Mouse (Mus musculus) CH12.LX (cell line): ENCODE measurements around the gene Nup210. TPM values are rescaled to one million over a fixed set of nuclear protein-coding genes. Genes with fewer than 3 reads are reported as not detected.

Experiments used
- DNase-seq: peaks from one replicate; pipeline ENCODE4 v3.0.0-alpha.2; 2013; ENCODE audit errors: extremely low read depth
- H3K27ac ChIP-seq: 2 replicates; pipeline ENCODE4 v1.5.1; 2012; ENCODE audit warnings: low read depth, mild to moderate bottlenecking, control low read depth, moderate library complexity; ENCODE audit not compliant: insufficient read depth
- H3K27me3 ChIP-seq: replicated peaks from 2 replicates; pipeline ENCODE3; 2012; ENCODE audit warnings: inconsistent platforms
- H3K36me3 ChIP-seq, 2 experiments: replicated peaks in 1 of 2; 2 replicates each; pipeline versions ENCODE3 to v1.6.1; 2012; ENCODE audit warnings: inconsistent platforms in 1 of 2, low read length in 1 of 2, mild to moderate bottlenecking in 1 of 2, mixed read lengths in 1 of 2, moderate library complexity in 1 of 2; ENCODE audit not compliant: control insufficient read depth in 1 of 2, insufficient read depth in 1 of 2
- H3K4me1 ChIP-seq, 2 experiments: 2 replicates each; pipeline ENCODE4 v1.6.1; 2012; ENCODE audit warnings: inconsistent platforms in 1 of 2, moderate library complexity in 1 of 2; ENCODE audit not compliant: insufficient read depth in 2 of 2, control insufficient read depth in 1 of 2
- H3K4me2 ChIP-seq: 2 replicates; pipeline ENCODE4 v1.6.1; 2012; ENCODE audit warnings: low read depth, mild to moderate bottlenecking, control low read depth; ENCODE audit not compliant: poor library complexity, insufficient read depth, severe bottlenecking
- H3K4me3 ChIP-seq, 3 experiments: fragments of 150-350 bp in 1 of 3; sonication (generic) in 1 of 3; replicated peaks in 1 of 3; 2 replicates each; pipeline versions ENCODE3 to v1.5.1; 2011 to 2012; ENCODE audit warnings: low read depth in 2 of 3, low read length in 2 of 3, mild to moderate bottlenecking in 2 of 3, moderate library complexity in 2 of 3, control low read depth in 1 of 3, improper control_type of control experiment in 1 of 3, inconsistent platforms in 1 of 3, mixed read lengths in 1 of 3; ENCODE audit not compliant: poor library complexity in 1 of 3
- H3K79me2 ChIP-seq: replicated peaks from 2 replicates; pipeline ENCODE4 v1.6.1; 2012; ENCODE audit warnings: mild to moderate bottlenecking, moderate library complexity; ENCODE audit not compliant: control insufficient read depth, poor library complexity, insufficient read depth, severe bottlenecking; ENCODE audit errors: extremely low read depth
- H3K9ac ChIP-seq: 2 replicates; pipeline ENCODE4 v1.6.1; 2012; ENCODE audit warnings: low read depth, mild to moderate bottlenecking, control low read depth, moderate library complexity; ENCODE audit not compliant: insufficient read depth
- H3K9me3 ChIP-seq: replicated peaks from 2 replicates; pipeline ENCODE3; 2012; ENCODE audit warnings: low read length, inconsistent platforms, mixed read lengths
- BHLHE40 ChIP-seq: IDR thresholded peaks from 2 replicates; pipeline ENCODE4 v1.6.1; 2011; ENCODE audit warnings: mild to moderate bottlenecking, low read depth, low read length, improper control_type of control experiment
- CHD1 ChIP-seq: IDR thresholded peaks from 2 replicates; pipeline ENCODE4 v1.6.1; 2012; ENCODE audit warnings: low read depth, low read length, improper control_type of control experiment, inconsistent platforms
- CHD2 ChIP-seq: IDR thresholded peaks from 2 replicates; pipeline ENCODE4 v1.6.1; 2011; ENCODE audit warnings: low read length, improper control_type of control experiment
- CTCF ChIP-seq, 2 experiments: IDR thresholded peaks in 1 of 2; conservative IDR thresholded peaks in 1 of 2; 2 replicates each; pipeline ENCODE4 v1.5.1; 2011 to 2012; ENCODE audit warnings: low read depth in 2 of 2, low read length in 2 of 2, improper control_type of control experiment in 1 of 2, inconsistent platforms in 1 of 2, mild to moderate bottlenecking in 1 of 2, moderate library complexity in 1 of 2
- ELF1 ChIP-seq: IDR thresholded peaks from 2 replicates; pipeline ENCODE4 v1.6.1; 2014; ENCODE audit warnings: low read depth, mild to moderate bottlenecking, inconsistent platforms, low read length, improper control_type of control experiment
- EP300 ChIP-seq: IDR thresholded peaks from 2 replicates; pipeline ENCODE4 v1.6.1; 2011; ENCODE audit warnings: low read length, improper control_type of control experiment
- ETS1 ChIP-seq: conservative IDR thresholded peaks from 2 replicates; pipeline ENCODE4 v1.6.1; 2012; ENCODE audit warnings: low read depth, mild to moderate bottlenecking, inconsistent platforms, low read length, improper control_type of control experiment, moderate library complexity
- IRF4 ChIP-seq: IDR thresholded peaks from 2 replicates; pipeline ENCODE4 v1.6.1; 2014; ENCODE audit warnings: low read depth, mild to moderate bottlenecking, inconsistent platforms, low read length, improper control_type of control experiment
- KAT2A ChIP-seq: IDR thresholded peaks from 2 replicates; pipeline ENCODE4 v1.6.1; 2012; ENCODE audit warnings: low read length, improper control_type of control experiment, inconsistent platforms; ENCODE audit not compliant: insufficient replicate concordance
- MEF2A ChIP-seq: IDR thresholded peaks from 2 replicates; pipeline ENCODE4 v1.6.1; 2014; ENCODE audit warnings: low read depth, mild to moderate bottlenecking, inconsistent platforms, low read length, improper control_type of control experiment, borderline replicate concordance
- MXI1 ChIP-seq: IDR thresholded peaks from 2 replicates; pipeline ENCODE4 v1.6.1; 2011; ENCODE audit warnings: mild to moderate bottlenecking, low read depth, low read length, improper control_type of control experiment
- MYC ChIP-seq: IDR thresholded peaks from 2 replicates; pipeline ENCODE4 v1.6.1; 2011; ENCODE audit warnings: low read depth, mild to moderate bottlenecking, improper control_type of control experiment, low read length
- NELFE ChIP-seq: IDR thresholded peaks from 2 replicates; pipeline ENCODE4 v1.6.1; 2011; ENCODE audit warnings: low read depth, low read length, improper control_type of control experiment
- POLR2A ChIP-seq: IDR thresholded peaks from 2 replicates; pipeline ENCODE4 v1.6.1; 2011; ENCODE audit warnings: low read depth, mild to moderate bottlenecking, improper control_type of control experiment, low read length
- RAD21 ChIP-seq: IDR thresholded peaks from 2 replicates; pipeline ENCODE4 v1.6.1; 2011; ENCODE audit warnings: low read depth, mild to moderate bottlenecking, low read length, improper control_type of control experiment, moderate library complexity
- SIN3A ChIP-seq: IDR thresholded peaks from 2 replicates; pipeline ENCODE4 v1.6.1; 2012; ENCODE audit warnings: low read length, improper control_type of control experiment, inconsistent platforms
- SMC3 ChIP-seq: IDR thresholded peaks from 2 replicates; pipeline ENCODE4 v1.6.1; 2011; ENCODE audit warnings: low read depth, low read length, improper control_type of control experiment
- TBP ChIP-seq: conservative IDR thresholded peaks from 2 replicates; pipeline ENCODE4 v1.6.1; 2011; ENCODE audit warnings: low read depth, low read length, improper control_type of control experiment
- TCF12 ChIP-seq: IDR thresholded peaks from 2 replicates; pipeline ENCODE4 v1.6.1; 2014; ENCODE audit warnings: low read depth, mild to moderate bottlenecking, inconsistent platforms, low read length, improper control_type of control experiment
- USF1 ChIP-seq: IDR thresholded peaks from 2 replicates; pipeline ENCODE4 v1.6.1; 2014; ENCODE audit warnings: low read depth, mild to moderate bottlenecking, inconsistent platforms, low read length, improper control_type of control experiment
- ZC3H11A ChIP-seq: IDR thresholded peaks from 2 replicates; pipeline ENCODE4 v1.6.1; 2012; ENCODE audit warnings: low read depth, mild to moderate bottlenecking, inconsistent platforms, low read length, improper control_type of control experiment
- ZKSCAN1 ChIP-seq: IDR thresholded peaks from 2 replicates; pipeline ENCODE4 v1.6.1; 2012; ENCODE audit warnings: low read depth, inconsistent platforms, low read length, improper control_type of control experiment, borderline replicate concordance
- ZNF384 ChIP-seq: IDR thresholded peaks from 2 replicates; pipeline ENCODE4 v1.6.1; 2012; ENCODE audit warnings: low read depth, low read length, improper control_type of control experiment, inconsistent platforms
- dilution Hi-C: fragments of 300-500 bp; cut with MboI; formaldehyde crosslinking; loops from 2 replicates; pipeline ENCODE4 v1.14.3; 2020; ENCODE audit warnings: low sequenced_read_pairs; ENCODE audit not compliant: extremely low pct_unique_long_range_greater_than_20kb, extremely low pct_ligation_motif_present
- in situ Hi-C: fragments of 300-500 bp; cut with MboI; formaldehyde crosslinking; loops from 3 replicates; pipeline ENCODE4 v1.14.3; 2019; ENCODE audit warnings: low sequenced_read_pairs, low pct_ligation_motif_present, low pct_unique_long_range_greater_than_20kb, mixed read lengths
- polyA plus RNA-seq: library from polyadenylated mRNA; unstranded; fragments of >175 nt; gene quantifications from 2 replicates; pipeline ENCODE4 v1.2.1, GENCODE M21; 2012; ENCODE audit warnings: low read depth; ENCODE audit not compliant: insufficient read length
- total RNA-seq, 2 experiments: library from RNA; depleted of rRNA; stranded (reverse); fragments of 300-350 nt in 1 of 2; fragments of >200 nt in 1 of 2; gene quantifications; 2 replicates each; pipeline ENCODE4 v1.2.3; 2012 to 2014

Nup210 gene
- total and polyA plus RNA-seq, 3 experiments: 41.9 to 103 (median 73.1) TPM

DNA sequence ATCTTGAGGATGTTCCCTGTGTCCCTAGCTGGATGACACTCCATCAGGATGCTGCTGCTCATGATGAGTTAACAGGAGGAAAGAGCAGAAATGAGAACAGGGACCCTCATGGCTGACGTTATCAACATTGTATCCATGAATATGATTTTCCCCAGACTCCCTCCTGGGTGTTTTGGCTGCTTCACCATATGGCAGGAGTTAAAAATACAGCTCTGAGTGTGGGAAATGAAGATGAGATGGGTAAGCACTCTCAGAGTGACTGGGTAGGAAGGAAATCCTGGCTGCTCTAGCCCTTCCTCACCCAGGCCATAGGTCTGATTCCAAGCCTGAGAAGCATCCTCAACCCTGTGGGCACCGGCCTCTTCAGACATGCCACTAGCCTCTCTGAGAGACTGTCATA, 142.3 kb downstream of the Nup210 start:
- H3K9me3 ChIP-seq: no peaks in the 10 kb centered on the region
- no peaks in the 10 kb centered on the region for H3K36me3 ChIP-seq
- in situ Hi-C loops (no loop called here), dilution Hi-C loops (no loop called here)
- H3K4me3 ChIP-seq: no peak overlapping the region
- H3K9ac ChIP-seq: no peak overlapping the region
- H3K4me2 ChIP-seq: no peak overlapping the region
- H3K27me3 ChIP-seq: peaks cover 5% of the 10 kb centered on the region
- TF ChIP-seq ZKSCAN1: no peak
- TF ChIP-seq CTCF (conservative IDR thresholded peaks at IDR 0.05 in 1 of 2, IDR thresholded peaks at IDR 0.05 in 1 of 2; ENCODE audit: low read depth in 2 of 2, low read length in 2 of 2): no peak
- TF ChIP-seq ELF1: no peak
- TF ChIP-seq BHLHE40: no peak
- no peak for TF ChIP-seq RAD21
- H3K79me2 ChIP-seq: no peaks in the 10 kb centered on the region
- H3K4me1 ChIP-seq: peaks cover 9 to 14% of the 10 kb centered on the region in 2 experiments
- H3K27ac ChIP-seq: no peak overlapping the region
- DNase-seq: no peak

DNA sequence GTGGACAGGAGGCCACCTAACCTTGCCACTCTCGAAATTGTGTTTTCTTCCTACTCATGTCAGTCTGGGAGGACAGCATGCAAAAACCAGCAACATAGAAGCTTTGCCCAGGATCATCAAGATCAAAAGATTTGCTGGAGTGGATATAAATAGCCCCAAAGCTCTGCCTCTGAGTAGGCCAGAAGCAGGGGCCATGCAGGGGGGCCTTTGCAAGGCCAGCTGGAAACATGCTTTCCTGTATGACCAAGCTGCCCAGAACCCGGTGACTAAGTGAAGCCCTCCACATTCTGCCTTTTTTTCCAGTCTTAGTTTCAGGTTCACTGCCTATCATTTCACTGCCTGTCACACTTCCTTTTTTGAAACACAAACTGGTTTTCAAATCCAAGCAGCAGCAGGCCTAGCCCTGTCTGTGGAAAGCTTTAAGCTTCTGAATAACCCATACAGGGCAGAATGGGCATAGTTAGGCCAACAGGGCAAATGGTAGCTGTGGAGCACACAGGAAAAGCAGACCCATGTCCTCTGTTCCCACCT, 147.2 kb downstream of the Nup210 start:
- no peaks in the 10 kb centered on the region for H3K36me3 ChIP-seq
- TF ChIP-seq POLR2A (no peak), BHLHE40 (peak; percentile 26; the same call in 1 of the 2 replicates), MXI1 (no peak; the same call in 1 of the 2 replicates), ZC3H11A (no peak), ZNF384 (peak; percentile 41), SMC3 (no peak), IRF4 (peak; percentile 63; the same call in 1 of the 2 replicates), MYC (no peak), TCF12 (peak; percentile 47; the same call in 1 of the 2 replicates), MEF2A (peak; percentile 68; the same call in 1 of the 2 replicates), KAT2A (no peak), ETS1 (peak; percentile 29; the same call in 1 of the 2 replicates), CHD1 (no peak), SIN3A (no peak), USF1 (no peak), EP300 (peak; percentile 85), CHD2 (no peak), NELFE (no peak), TBP (no peak), CTCF (conservative IDR thresholded peaks at IDR 0.05 in 1 of 2, IDR thresholded peaks at IDR 0.05 in 1 of 2; ENCODE audit: low read depth in 2 of 2, low read length in 2 of 2) (no peak)
- in situ Hi-C loops (no loop called here), dilution Hi-C loops (no loop called here)
- no peak overlapping the region for H3K9ac ChIP-seq
- H3K79me2 ChIP-seq: no peaks in the 10 kb centered on the region
- peaks cover 8% of the 10 kb centered on the region for H3K27me3 ChIP-seq
- peak; percentile 40 for DNase-seq
- peaks cover 9 to 21% of the 10 kb centered on the region in 2 experiments for H3K4me1 ChIP-seq
- no peak overlapping the region for H3K27ac ChIP-seq
- H3K9me3 ChIP-seq: no peaks in the 10 kb centered on the region
- H3K4me3 ChIP-seq: no peak overlapping the region
- no peak overlapping the region for H3K4me2 ChIP-seq

Other genes starting within 250 kb of the Nup210 start
- 62.4 and 83.5 TPM in 2 replicates for gene Iqsec1, start 128.1 kb downstream of the Nup210 start, total RNA-seq (2012; rRNA removed)
- 11.2 and 17.0 TPM in 2 replicates for gene Iqsec1, start 128.1 kb downstream of the Nup210 start, total RNA-seq (2014; rRNA removed)
- gene Iqsec1, start 128.1 kb downstream of the Nup210 start, polyA plus RNA-seq: 75.8 and 90.4 TPM in 2 replicates
- 0.55 and 2.1 TPM in 2 replicates for gene Hdac11, start 39.8 kb upstream of the Nup210 start, total RNA-seq (2012; rRNA removed)
- 0.22 TPM in 1 of 2 replicates, not detected in the other for gene Hdac11, start 39.8 kb upstream of the Nup210 start, total RNA-seq (2014; rRNA removed)
- 0.53 and 0.57 TPM in 2 replicates for gene Hdac11, start 39.8 kb upstream of the Nup210 start, polyA plus RNA-seq
- gene Fbln2, start 95.6 kb upstream of the Nup210 start, total RNA-seq (2012; rRNA removed): 0.21 and 0.81 TPM in 2 replicates
- gene Fbln2, start 95.6 kb upstream of the Nup210 start, total RNA-seq (2014; rRNA removed): not detected in 2 replicates
- not detected in 2 replicates for gene Fbln2, start 95.6 kb upstream of the Nup210 start, polyA plus RNA-seq